Mouse (Mus musculus) left cerebral cortex, postnatal 4 days (tissue): ENCODE data around the gene Sulf2. TPM values are rescaled to one million over a fixed set of nuclear protein-coding genes. Genes with fewer than 3 reads are reported as not detected.

ENCODE experiments used
- DNase-seq: peaks from one replicate; pipeline ENCODE4 v3.0.0-alpha.2; 2022
- intact Hi-C: fragments of 180-260 bp; cut with DNase I; formaldehyde crosslinking; loops from one replicate; pipeline ENCODE4 v1.15.1; 2025
- total RNA-seq, 2 experiments: library from RNA; stranded (reverse); gene quantifications; 2 replicates each; pipeline ENCODE4 v1.2.3; 2021

Gene Sulf2
- total RNA-seq, 2 experiments from 2014 or later, result 153 to 162 TPM

- DNase-seq, result no peak
- intact Hi-C loops, result no loop called here
Observed at GRCm38 (mm10) chr2:166034967-166035490, 120.4 kb downstream of the Sulf2 start.

GRCm38 (mm10) chr2:166032628-166033027 is 122.8 kb downstream of the Sulf2 start:
- intact Hi-C loops, result no loop called here

GRCm38 (mm10) chr2:166031120-166031929 is 124.1 kb downstream of the Sulf2 start:
- intact Hi-C loops, result no loop called here
- no peak for DNase-seq

More at GRCm38 (mm10) chr2:166032628-166033027, 122.8 kb downstream of the Sulf2 start:
- no peak for DNase-seq

- no peak for DNase-seq
- intact Hi-C loops, result no loop called here
Observed at GRCm38 (mm10) chr2:166030256-166030995, 125.0 kb downstream of the Sulf2 start.

- intact Hi-C loops, result no loop called here
- DNase-seq, result no peak
Observed at GRCm38 (mm10) chr2:166029232-166029631, 126.2 kb downstream of the Sulf2 start.

- intact Hi-C loops, result no loop called here
- no peak for DNase-seq
Observed at GRCm38 (mm10) chr2:166027834-166028233, 127.6 kb downstream of the Sulf2 start.

- intact Hi-C loops, result no loop called here
- DNase-seq, result no peak
Observed at GRCm38 (mm10) chr2:166025943-166026342, 129.5 kb downstream of the Sulf2 start.

- DNase-seq, result no peak
- intact Hi-C loops, result no loop called here
Observed at GRCm38 (mm10) chr2:166024621-166025020, 130.8 kb downstream of the Sulf2 start.

- no peak for DNase-seq
- intact Hi-C loops, result no loop called here
Observed at GRCm38 (mm10) chr2:166024079-166024478, 131.4 kb downstream of the Sulf2 start.

Other genes starting within 250 kb of the Sulf2 start
- 10 to 100 TPM; 36.0 to 41.3 TPM for gene Ncoa3, start 163.0 kb downstream of the Sulf2 start, total RNA-seq